Mouse (Mus musculus) naive thymus-derived CD4-positive, alpha-beta T cell, adult 2 months (primary cell): ENCODE results near the gene Haus4.

ENCODE experiments used
- DNase-seq: peaks from one replicate; pipeline ENCODE4 v3.0.0-alpha.2; 2011; ENCODE audit warnings: low read depth

The Haus4 gene

GRCm38 (mm10) chr14:54494234-54494633, 60.2 kb downstream of the Haus4 start:
- peak; percentile 89 for DNase-seq

- no peak for DNase-seq
Measured at GRCm38 (mm10) chr14:54493236-54493635, 61.2 kb downstream of the Haus4 start.

GRCm38 (mm10) chr14:54492345-54493131, 61.9 kb downstream of the Haus4 start:
- DNase-seq: peak; percentile 75
